Comparison of ENCODE assay signal across 22 mouse cellular contexts in the genomic region with DNA sequence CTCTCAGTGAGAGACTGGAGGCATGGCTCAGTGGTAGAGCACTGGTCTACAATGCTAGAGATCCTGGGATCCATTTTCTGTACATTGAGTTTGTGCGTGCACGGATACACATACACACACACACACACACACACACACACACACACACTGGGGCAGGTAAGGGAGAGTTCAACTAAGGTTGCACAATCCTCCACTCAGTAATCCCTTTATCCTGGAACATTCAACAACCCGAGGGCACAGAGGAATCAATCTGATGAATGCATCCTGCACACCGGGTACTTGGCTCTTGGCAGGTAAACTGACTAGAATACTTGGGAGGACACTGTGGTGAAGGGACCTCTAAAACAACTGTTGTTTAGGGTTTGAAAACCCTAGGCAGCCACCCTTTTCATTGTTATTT.
"Had no signal": no experiment of that assay in that cellular context is flagged by ENCODE, and none has a peak within 500 bp of the region (broad histone marks: within the 10 kb centered on the region; RNA-seq: fewer than 3 reads in every experiment).

No protein-coding gene starts in this region.

- H3K36me3 ChIP-seq: liver, embryonic 15.5 days; lung, embryonic 15.5 days; midbrain, embryonic 15.5 days; neural tube, embryonic 15.5 days had no signal

- ATAC-seq: lung, postnatal 0 days; midbrain, embryonic 15.5 days had no signal

- H3K9ac ChIP-seq: liver, embryonic 15.5 days; lung, embryonic 15.5 days; midbrain, embryonic 12.5 days; midbrain, embryonic 15.5 days; neural tube, embryonic 13.5 days; neural tube, embryonic 15.5 days had no signal

- H3K4me2 ChIP-seq: liver, embryonic 15.5 days; lung, embryonic 15.5 days; midbrain, embryonic 12.5 days; midbrain, embryonic 15.5 days; neural tube, embryonic 13.5 days; neural tube, embryonic 15.5 days had no signal

- H3K27me3 ChIP-seq: liver, embryonic 15.5 days; lung, embryonic 15.5 days; megakaryocyte, embryonic 14.5 days; midbrain, embryonic 12.5 days; midbrain, embryonic 15.5 days; neural tube, embryonic 13.5 days; neural tube, embryonic 15.5 days had no signal

- DNase-seq: lung, adult 2 months; lung, postnatal 14 days; lung, postnatal 36 days; retina, postnatal 1 day; right cerebral cortex, adult 18-20 months; right cerebral cortex, postnatal 25 days; right cerebral cortex, postnatal 4 days; spleen, adult 18-20 months; thymus, adult 18-20 months; thymus, postnatal 14 days; thymus, postnatal 36 days had no signal

- H3K27ac ChIP-seq: liver, embryonic 15.5 days; lung, embryonic 15.5 days; macrophage; midbrain, embryonic 10.5 days; midbrain, embryonic 12.5 days; midbrain, embryonic 15.5 days; neural tube, embryonic 13.5 days; neural tube, embryonic 15.5 days had no signal

- H3K4me3 ChIP-seq: liver, embryonic 15.5 days; lung, embryonic 15.5 days; megakaryocyte, embryonic 14.5 days; midbrain, embryonic 10.5 days; midbrain, embryonic 12.5 days; midbrain, embryonic 15.5 days; myocyte; neural tube, embryonic 13.5 days; neural tube, embryonic 15.5 days had no signal

- H3K4me1 ChIP-seq: liver, embryonic 15.5 days; lung, embryonic 15.5 days; megakaryocyte, embryonic 14.5 days had no signal

- H3K9me3 ChIP-seq: liver, embryonic 15.5 days; lung, embryonic 15.5 days; midbrain, embryonic 12.5 days; midbrain, embryonic 15.5 days; neural tube, embryonic 13.5 days; neural tube, embryonic 15.5 days had no signal
